Mouse (Mus musculus) adipocyte (in vitro differentiated cells): ENCODE data around the gene Gm13090.

Experiments used
- DNase-seq: peaks from one replicate; pipeline ENCODE4 v3.0.0-alpha.2; 2016; ENCODE audit warnings: low spot score

Gene Gm13090

DNA sequence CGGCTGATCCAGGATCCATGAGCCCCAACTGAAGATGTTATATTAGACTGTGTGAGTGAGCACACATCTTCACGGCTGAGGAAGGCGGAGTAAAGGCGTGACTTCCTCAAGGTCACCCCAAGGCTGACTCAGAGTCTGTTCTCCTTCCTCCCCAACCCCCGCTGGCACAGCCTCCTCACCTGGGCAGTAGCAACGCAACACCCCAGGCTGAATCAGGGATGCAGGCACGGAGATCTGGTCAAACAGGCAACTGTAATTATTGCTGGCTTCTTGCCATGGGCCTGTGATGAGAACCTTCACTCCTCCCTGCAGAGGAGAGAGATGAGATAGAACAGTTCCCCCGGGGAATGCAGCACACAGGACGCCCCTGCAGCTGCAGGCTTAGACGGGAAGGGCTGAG is 48.8 kb downstream of the Gm13090 start:
- no peak for DNase-seq

DNA sequence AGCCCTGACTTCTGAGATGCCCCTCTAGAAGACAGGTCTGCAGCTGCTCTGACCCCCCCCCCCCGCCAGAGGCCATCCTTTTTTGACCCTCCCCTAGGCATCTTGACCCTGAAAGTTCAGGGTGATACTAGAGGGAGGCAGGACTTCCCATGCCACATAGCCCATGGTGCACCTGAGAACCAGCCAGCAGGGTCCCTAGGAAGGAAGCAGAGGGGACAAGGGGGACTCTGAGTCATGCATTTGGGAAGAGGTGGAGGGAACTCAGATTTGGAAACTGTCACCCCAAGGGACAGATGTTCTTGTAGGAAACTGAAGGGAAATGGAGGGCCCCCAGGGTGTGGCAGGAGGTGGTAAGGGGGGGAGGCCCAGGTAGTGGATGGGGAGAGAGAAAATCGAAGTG is 49.2 kb downstream of the Gm13090 start:
- DNase-seq = no peak

DNA sequence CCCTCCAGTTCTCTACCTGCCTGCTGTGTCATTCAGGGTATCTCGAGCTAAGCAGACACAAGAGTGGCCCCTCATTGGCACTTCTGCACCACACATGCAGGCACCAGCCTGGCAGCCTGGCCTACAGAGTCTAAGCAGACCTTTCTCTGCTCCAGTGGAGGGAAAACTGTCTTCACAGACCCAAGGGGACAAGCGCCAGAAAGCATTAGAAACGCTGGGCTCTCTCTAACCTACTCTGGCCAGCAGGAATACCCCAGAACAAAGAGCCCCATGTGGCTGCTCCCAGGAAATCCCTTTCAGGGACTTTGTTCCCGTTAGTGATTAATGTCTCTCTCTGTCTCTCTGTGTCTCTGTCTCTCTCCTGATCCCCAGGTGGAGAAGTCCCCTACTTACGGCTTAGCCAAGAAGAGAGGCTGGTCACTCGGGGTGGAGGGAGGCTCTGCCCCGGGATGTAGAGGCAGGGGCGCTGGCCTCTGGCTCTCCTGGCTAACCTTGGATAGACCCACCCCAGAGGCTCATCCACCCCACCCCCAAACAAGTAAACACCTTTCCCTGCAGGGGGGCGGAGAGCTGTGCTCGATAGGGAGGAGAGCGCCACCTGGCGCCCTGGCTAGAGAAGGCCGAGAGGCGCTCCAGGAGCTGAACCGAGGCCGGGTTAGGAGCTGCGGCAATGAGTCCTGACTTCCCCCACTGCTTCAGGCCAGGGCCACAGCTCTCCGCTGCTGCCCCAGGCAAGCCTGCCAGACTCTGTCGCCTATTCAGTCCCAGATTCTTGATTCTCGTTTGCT is 49.9 kb downstream of the Gm13090 start:
- DNase-seq = peak; percentile 45

GRCm38 (mm10) chr4:151140368-151140982 is 51.1 kb downstream of the Gm13090 start:
- DNase-seq = no peak
